Mouse (Mus musculus) heart, postnatal 10 days (tissue): Measurements from ENCODE around the gene Aqp1. TPM values are rescaled to one million over a fixed set of nuclear protein-coding genes. Genes with fewer than 3 reads are reported as not detected.
A peak's percentile ranks its signal among the peaks of the same experiment; 100 is the strongest.

Experiments used
- DNase-seq, 2 experiments: peaks; one replicate each; pipeline ENCODE4 v3.0.0; 2021
- intact Hi-C: fragments of 180-260 bp; cut with DNase I; formaldehyde crosslinking; loops from one replicate; pipeline ENCODE4 v1.15.1; 2025
- microRNA-seq, 2 experiments: library from miRNA; unstranded; fragments of <30 nt; microRNA quantifications; one replicate each; pipeline ENCODE4 v1.2.0; 2022
- total RNA-seq, 2 experiments: library from RNA; stranded (reverse); gene quantifications; 2 replicates each; pipeline ENCODE4 v1.2.3; 2021

The Aqp1 gene
- total RNA-seq, 2 experiments from 2014 or later = 195 to 252 TPM

- intact Hi-C loops = no loop called here
- peak; percentile 52 to 53 for DNase-seq
Observed at GRCm38 (mm10) chr6:55396622-55397041, 60.4 kb downstream of the Aqp1 start.

Small RNA genes lying within 50 kb of the gene (microRNA-seq; reads per million reads assigned to microRNA genes)
- 0 reads per million in 2 experiments for gene Gm25458

Other genes with a start within 250 kb of the Aqp1 start
- gene Crhr2, start 203.4 kb upstream of the Aqp1 start, total RNA-seq = 10 to 100 TPM in 1 of 2 experiments, 1 to 10 TPM in 1; 7.9 to 11.5 TPM
- not detected for gene Inmt, start 161.4 kb upstream of the Aqp1 start, total RNA-seq
- 1 to 10 TPM; 4.9 to 5.2 TPM for gene Mindy4, start 133.0 kb upstream of the Aqp1 start, total RNA-seq
- not detected for gene Ghrhr, start 39.9 kb downstream of the Aqp1 start, total RNA-seq
- 1 to 10 TPM; 7.7 to 8.3 TPM for gene Adcyap1r1, start 115.5 kb downstream of the Aqp1 start, total RNA-seq